Mouse (Mus musculus) brain, embryonic 14.5 days (tissue): Measurements from ENCODE around the gene Mctp1. TPM values are rescaled to one million over a fixed set of nuclear protein-coding genes. Genes with fewer than 3 reads are reported as not detected.
A peak's percentile ranks its signal among the peaks of the same experiment; 100 is the strongest.

Source experiments
- DNase-seq: peaks from one replicate; pipeline ENCODE4 v3.0.0-alpha.2; 2011; ENCODE audit warnings: low read depth
- CTCF ChIP-seq: fragments of 200-500 bp; IDR thresholded peaks from 2 replicates; pipeline ENCODE4 v1.5.1; 2012; ENCODE audit warnings: inconsistent platforms, mild to moderate bottlenecking, moderate library complexity, borderline replicate concordance; ENCODE audit not compliant: insufficient read depth, insufficient read length; ENCODE audit errors: extremely low read depth
- POLR2A ChIP-seq: fragments of 200-500 bp; IDR thresholded peaks from 2 replicates; pipeline ENCODE4 v1.6.1; 2012; ENCODE audit warnings: mild to moderate bottlenecking, inconsistent platforms, borderline replicate concordance; ENCODE audit not compliant: poor library complexity, insufficient read depth, insufficient read length, severe bottlenecking; ENCODE audit errors: extremely low read depth
- polyA plus RNA-seq: library from polyadenylated mRNA; depleted of rRNA; stranded (reverse); fragments of >200 nt; gene quantifications from 2 replicates; pipeline ENCODE4 v1.2.3, GENCODE M21; 2012

Mctp1 gene
- polyA plus RNA-seq, 1 experiment, result 2.9 TPM

DNA sequence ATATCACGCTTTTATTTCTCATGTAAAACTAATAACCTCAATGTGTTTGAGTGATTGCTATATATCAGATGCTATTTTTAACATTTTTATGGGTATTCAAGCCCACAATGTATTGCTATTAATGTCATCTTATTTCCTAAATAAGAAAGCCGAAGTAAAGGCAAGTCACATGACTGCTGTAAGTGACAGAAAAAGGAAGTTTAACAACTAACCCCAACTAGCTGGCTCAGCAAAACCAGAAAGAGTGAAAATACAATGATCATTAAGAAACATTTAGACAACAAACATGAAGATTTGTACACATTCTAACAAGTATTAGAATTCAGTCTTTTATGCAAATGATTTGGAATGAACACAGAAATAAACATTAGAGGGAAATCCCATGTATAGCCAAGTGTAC is 253.9 kb downstream of the Mctp1 start:
- DNase-seq, result no peak
- no peak for TF ChIP-seq CTCF

DNA sequence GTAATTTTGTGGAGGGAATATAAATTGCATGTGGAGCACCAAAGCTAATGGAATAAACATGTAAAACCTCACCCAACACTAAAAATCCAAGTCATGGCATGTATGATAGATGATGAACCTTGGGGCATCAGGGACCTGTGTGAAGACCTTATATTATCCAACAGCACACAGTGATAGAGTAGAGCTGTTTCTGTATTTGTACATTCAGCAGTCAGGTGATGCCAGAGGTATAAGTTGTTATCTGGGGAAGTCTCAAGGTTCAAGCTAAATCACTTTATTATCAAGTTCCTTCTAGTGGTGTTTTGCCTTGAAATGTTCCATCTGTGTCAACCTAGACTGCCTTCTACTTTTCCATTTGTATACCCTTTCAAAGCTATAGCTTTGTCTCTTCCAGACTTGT is 275.2 kb downstream of the Mctp1 start:
- DNase-seq, result no peak
- TF ChIP-seq CTCF, result no peak
- no peak for TF ChIP-seq POLR2A

- DNase-seq, result peak; percentile 73
Measured at GRCm38 (mm10) chr13:76681286-76681685, 297.0 kb downstream of the Mctp1 start.

GRCm38 (mm10) chr13:76689349-76689748 is 305.0 kb downstream of the Mctp1 start:
- DNase-seq, result no peak
- TF ChIP-seq CTCF (no peak), POLR2A (no peak)

More at GRCm38 (mm10) chr13:76681286-76681685, 297.0 kb downstream of the Mctp1 start:
- TF ChIP-seq POLR2A, result no peak
- peak; percentile 48; the same call in 1 of the 2 replicates for TF ChIP-seq CTCF

DNA sequence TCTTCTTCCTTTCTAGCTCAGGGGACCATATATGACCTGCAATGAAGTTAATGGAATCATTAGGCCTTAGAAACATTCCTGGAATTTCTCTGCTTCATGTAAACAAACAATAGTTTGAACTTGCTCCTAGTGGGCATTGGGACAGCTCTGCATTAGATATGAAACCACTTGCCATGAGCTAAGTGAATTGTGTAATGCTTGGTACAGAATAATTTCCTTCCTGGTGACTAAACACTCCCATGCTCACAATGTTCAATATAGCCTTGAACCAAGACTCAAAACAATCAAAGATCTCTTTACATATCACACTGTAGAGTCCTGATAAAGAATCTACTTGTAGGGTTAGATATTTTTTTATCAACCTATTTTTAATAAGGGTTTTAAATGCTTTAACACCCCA is 305.8 kb downstream of the Mctp1 start:
- no peak for TF ChIP-seq CTCF
- TF ChIP-seq POLR2A, result no peak
- no peak for DNase-seq

- no peak for TF ChIP-seq CTCF
- no peak for TF ChIP-seq POLR2A
- no peak for DNase-seq
Measured at GRCm38 (mm10) chr13:76690697-76691096, 306.4 kb downstream of the Mctp1 start.

GRCm38 (mm10) chr13:76734013-76734412 is 349.7 kb downstream of the Mctp1 start:
- DNase-seq, result no peak
- no peak for TF ChIP-seq POLR2A
- no peak for TF ChIP-seq CTCF

DNA sequence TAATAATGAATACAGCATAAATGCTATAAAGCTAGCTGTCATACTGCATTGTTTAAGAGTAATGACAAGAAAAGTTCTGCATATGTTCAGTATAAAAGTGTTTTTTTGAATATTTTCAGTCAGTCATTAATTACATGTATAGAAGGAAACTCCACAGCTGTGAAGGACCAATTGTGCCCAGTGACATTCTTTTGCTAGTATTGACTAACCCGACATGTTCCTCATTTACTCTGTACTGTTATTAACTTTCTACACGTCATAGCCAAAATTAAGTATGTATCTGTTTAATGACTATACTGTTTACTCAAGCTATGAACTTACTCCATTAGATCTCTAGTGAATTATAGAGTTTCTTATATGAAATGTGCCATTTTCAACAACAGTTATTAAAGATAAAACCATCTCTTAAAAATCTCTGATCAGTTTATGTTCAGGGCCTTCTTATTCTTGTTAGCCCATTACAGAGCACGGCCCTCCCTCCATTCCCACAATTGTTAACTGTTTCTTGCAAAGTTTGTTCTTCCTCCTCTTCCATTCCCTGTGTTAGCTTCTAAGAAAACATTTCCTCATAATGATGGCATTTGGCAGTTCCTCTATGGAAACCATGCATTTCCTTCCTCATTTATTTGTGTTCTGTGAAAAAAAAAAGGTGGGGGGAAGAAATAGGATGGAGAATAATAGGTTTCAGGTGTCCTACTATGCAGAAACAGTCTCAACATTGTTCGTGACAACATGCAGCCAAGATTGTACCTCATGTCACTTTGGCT is 366.5 kb downstream of the Mctp1 start:
- TF ChIP-seq POLR2A (no peak), CTCF (no peak)
- no peak for DNase-seq

GRCm38 (mm10) chr13:76759832-76760490 is 375.6 kb downstream of the Mctp1 start:
- TF ChIP-seq CTCF (peak; percentile 68; the same call in 1 of the 2 replicates), POLR2A (no peak)
- peak; percentile 81 for DNase-seq

GRCm38 (mm10) chr13:76799662-76800061 is 415.3 kb downstream of the Mctp1 start:
- DNase-seq, result peak; percentile 76
- TF ChIP-seq CTCF, result no peak
- TF ChIP-seq POLR2A, result no peak

GRCm38 (mm10) chr13:76801126-76801632 is 416.8 kb downstream of the Mctp1 start:
- TF ChIP-seq POLR2A (no peak), CTCF (no peak)
- DNase-seq, result no peak
